Comparison of ENCODE assay signal across 8 mouse cellular contexts in genomic region chr2:25607761-25608622, GRCm38 (mm10). TPM values are rescaled to one million over a fixed set of nuclear protein-coding genes. Genes with fewer than 3 reads are reported as not detected.
DNase-seq lines count a peak whose midpoint lies in the region; ATAC-seq and TF ChIP-seq lines count a peak whose summit lies in the region.

Gene Rabl6, minus strand, starts transcription at chr2:25608521.

- TF ChIP-seq CTCF in MEL (IDR thresholded peaks at IDR 0.05 in 2 of 3, conservative IDR thresholded peaks at IDR 0.05 in 1 of 3; ENCODE audit: control insufficient read depth in 1 of 3, insufficient read depth in 1 of 3, low read depth in 2 of 3, low read length in 3 of 3, poor library complexity in 1 of 3, severe bottlenecking in 1 of 3) = no peak
- TF ChIP-seq CTCF in cerebellum, adult 2 months (IDR thresholded peaks at IDR 0.05; ENCODE audit: borderline replicate concordance, insufficient read depth, low read depth, low read length) = no peak

- no peak for TF ChIP-seq RAD21 in MEL (IDR thresholded peaks at IDR 0.05; ENCODE audit: low read depth, low read length)

- no peaks in the 10 kb centered on the region for H3K9me3 ChIP-seq in MEL (replicated peaks; ENCODE audit: insufficient read depth, low read length)
- no peaks in the 10 kb centered on the region for H3K9me3 ChIP-seq in lung, embryonic 16.5 days (ENCODE audit: control insufficient read depth, low read length)

- peaks cover 0 to 18% of the 10 kb centered on the region in 2 experiments; a peak in 3 of 4 replicates for H3K4me1 ChIP-seq in MEL (ENCODE audit: control insufficient read depth in 1 of 2, insufficient read depth in 2 of 2, low read length in 2 of 2)
- peaks cover 2% of the 10 kb centered on the region for H3K4me1 ChIP-seq in cerebellum, adult 2 months (ENCODE audit: control insufficient read depth, insufficient read depth, low read length)
- peaks cover 12% of the 10 kb centered on the region for H3K4me1 ChIP-seq in lung, embryonic 16.5 days (replicated peaks; ENCODE audit: control insufficient read depth, insufficient read depth, low read length)

- peak within 1 kb of the TSS; percentile 76 to 99 for H3K4me3 ChIP-seq in MEL (ENCODE audit: control insufficient read depth in 1 of 2, insufficient read depth in 1 of 2, low read depth in 2 of 2, low read length in 2 of 2)
- peak within 1 kb of the TSS; percentile 95 for H3K4me3 ChIP-seq in cerebellum, adult 2 months (replicated peaks; ENCODE audit: insufficient read depth, low read depth, low read length)
- peak within 1 kb of the TSS; percentile 98 for H3K4me3 ChIP-seq in lung, embryonic 16.5 days (ENCODE audit: low read length)

- H3K36me3 ChIP-seq in MEL (ENCODE audit: control insufficient read depth in 1 of 2, insufficient read depth in 2 of 2, low read length in 2 of 2) = peaks cover 0 to 16% of the 10 kb centered on the region in 2 experiments; a peak in 2 of 4 replicates
- no peaks in the 10 kb centered on the region for H3K36me3 ChIP-seq in lung, embryonic 16.5 days (ENCODE audit: control insufficient read depth, insufficient read depth, low read length)

- WGBS in cerebellum, adult 2 months = under 1% methylated on average over 74 of the region's 80 CpGs
- WGBS in lung, embryonic 16.5 days = under 1% methylated on average over 80 of the region's 80 CpGs

- H3K9ac ChIP-seq in MEL (ENCODE audit: control insufficient read depth, low read depth, low read length, poor library complexity, severe bottlenecking) = peak within 1 kb of the TSS; percentile 99
- H3K9ac ChIP-seq in lung, embryonic 16.5 days (ENCODE audit: low read length) = peak within 1 kb of the TSS; percentile 99

- H3K79me2 ChIP-seq in MEL (ENCODE audit: control insufficient read depth, insufficient read depth, low read length, poor library complexity) = peaks cover 28% of the 10 kb centered on the region

- H3K27me3 ChIP-seq in MEL (ENCODE audit: control insufficient read depth in 1 of 2, insufficient read depth in 2 of 2, low read length in 2 of 2) = no peaks in the 10 kb centered on the region
- no peaks in the 10 kb centered on the region for H3K27me3 ChIP-seq in cerebellum, adult 2 months (ENCODE audit: control insufficient read depth, insufficient read depth, low read length)
- H3K27me3 ChIP-seq in lung, embryonic 16.5 days (ENCODE audit: control insufficient read depth, insufficient read depth, low read depth, low read length) = no peaks in the 10 kb centered on the region

- DNase-seq in MEL (ENCODE audit: low read depth, low spot score) = peak; percentile 94
- DNase-seq in cerebellum, adult 2 months = peak; percentile 92 to 94
- DNase-seq in forelimb bud, embryonic 11.5 days (ENCODE audit: low read depth, low spot score) = peak; percentile 91
- peak; percentile 71 for DNase-seq in layer of hippocampus, adult 9-10 months (ENCODE audit: low spot score)
- DNase-seq in ovary, postnatal 10 days (ENCODE audit: low spot score) = peak; percentile 76
- peak; percentile 78 to 84 for DNase-seq in thymus, postnatal 10 days (ENCODE audit: low spot score in 2 of 2)

- TF ChIP-seq POLR2A in MEL (IDR thresholded peaks at IDR 0.05; ENCODE audit: control insufficient read depth in 1 of 2, insufficient read depth in 1 of 2, low read depth in 1 of 2, low read length in 2 of 2, poor library complexity in 1 of 2) = peak; percentile 84 to 95
- peak; percentile 74; the same call in 1 of the 2 replicates for TF ChIP-seq POLR2A in cerebellum, adult 2 months (IDR thresholded peaks at IDR 0.05; ENCODE audit: borderline replicate concordance, insufficient read depth, low read length)

- H3K27ac ChIP-seq in MEL (ENCODE audit: control insufficient read depth, low read depth, low read length) = peak within 1 kb of the TSS; percentile 63
- peak within 1 kb of the TSS; percentile 97 for H3K27ac ChIP-seq in cerebellum, adult 2 months (ENCODE audit: insufficient read depth, low read length)
- H3K27ac ChIP-seq in lung, embryonic 16.5 days (ENCODE audit: low read length) = peak within 1 kb of the TSS; percentile 93

- ATAC-seq in hematopoietic stem cell, adult 5-6 weeks (replicated peaks in 1 of 2; ENCODE audit: insufficient read depth in 1 of 2, low FRiP score in 2 of 2, low TSS enrichment in 1 of 2, low read depth in 1 of 2, poor library complexity in 2 of 2, severe bottlenecking in 2 of 2) = peak; percentile 82 to 88
- ATAC-seq in lung, embryonic 16.5 days (ENCODE audit: low read depth) = peak; percentile 94

- peak within 1 kb of the TSS; percentile 59 for H3K4me2 ChIP-seq in lung, embryonic 16.5 days (ENCODE audit: low read depth, low read length)

- peak in 1 of 2 experiments; percentile 25; a peak in 1 of 4 replicates for TF ChIP-seq EP300 in MEL (IDR thresholded peaks at IDR 0.05; ENCODE audit: low read depth in 1 of 2, low read length in 2 of 2)

TF ChIP-seq in MEL, 35 proteins besides CTCF, POLR2A, EP300 and RAD21:
- TF ChIP-seq ZNF384 (IDR thresholded peaks at IDR 0.05; ENCODE audit: low read depth, low read length) = no peak
- no peak for TF ChIP-seq UBTF (IDR thresholded peaks at IDR 0.05; ENCODE audit: borderline replicate concordance, insufficient read depth, low read depth, low read length)
- TF ChIP-seq MAFK (IDR thresholded peaks at IDR 0.05; ENCODE audit: borderline replicate concordance, low read depth, low read length) = no peak
- peak; percentile 90 for TF ChIP-seq ZMIZ1 (IDR thresholded peaks at IDR 0.05; ENCODE audit: low read depth, low read length)
- TF ChIP-seq GABPA (IDR thresholded peaks at IDR 0.05; ENCODE audit: low read depth, low read length) = peak; percentile 27; the same call in 1 of the 2 replicates
- TF ChIP-seq SMC3 (IDR thresholded peaks at IDR 0.05; ENCODE audit: low read depth, low read length) = no peak
- peak; percentile 61 for TF ChIP-seq SIN3A (IDR thresholded peaks at IDR 0.05; ENCODE audit: low read length)
- TF ChIP-seq TCF12 (IDR thresholded peaks at IDR 0.05; ENCODE audit: low read depth, low read length) = peak; percentile 84
- TF ChIP-seq MEF2A (IDR thresholded peaks at IDR 0.05; ENCODE audit: extremely low read depth, insufficient replicate concordance, low read depth, low read length, poor library complexity, severe bottlenecking) = no peak
- TF ChIP-seq USF1 (IDR thresholded peaks at IDR 0.05; ENCODE audit: low read depth, low read length) = no peak
- no peak for TF ChIP-seq CHD2 (IDR thresholded peaks at IDR 0.05; ENCODE audit: low read length)
- TF ChIP-seq MYB (IDR thresholded peaks at IDR 0.05; ENCODE audit: low read depth, low read length) = no peak
- TF ChIP-seq NELFE (IDR thresholded peaks at IDR 0.05; ENCODE audit: low read depth, low read length) = peak; percentile 93
- no peak for TF ChIP-seq TAL1 (IDR thresholded peaks at IDR 0.05; ENCODE audit: low read length)
- TF ChIP-seq MXI1 (IDR thresholded peaks at IDR 0.05; ENCODE audit: low read depth, low read length) = peak; percentile 75; the same call in 1 of the 2 replicates
- no peak for TF ChIP-seq RCOR1 (IDR thresholded peaks at IDR 0.05; ENCODE audit: low read depth, low read length)
- TF ChIP-seq MYC (IDR thresholded peaks at IDR 0.05; ENCODE audit: low read depth, low read length) = 0 out of 2 replicates have a peak, but pooled peaks have one; percentile 64
- peak; percentile 52; the same call in 1 of the 2 replicates for TF ChIP-seq MAZ (IDR thresholded peaks at IDR 0.05; ENCODE audit: low read depth, low read length)
- TF ChIP-seq JUND (IDR thresholded peaks at IDR 0.05; ENCODE audit: low read depth, low read length) = no peak
- peak; percentile 75; the same call in 1 of the 2 replicates for TF ChIP-seq KAT2A (conservative IDR thresholded peaks at IDR 0.05; ENCODE audit: low read depth, low read length)
- peak; percentile 51; the same call in 1 of the 2 replicates for TF ChIP-seq ELF1 (IDR thresholded peaks at IDR 0.05; ENCODE audit: low read depth, low read length)
- peak; percentile 96 for TF ChIP-seq MAX (IDR thresholded peaks at IDR 0.05; ENCODE audit: low read length)
- no peak for TF ChIP-seq ZKSCAN1 (IDR thresholded peaks at IDR 0.05; ENCODE audit: low read depth, low read length)
- TF ChIP-seq CHD1 (IDR thresholded peaks at IDR 0.05; ENCODE audit: low read depth, low read length) = no peak
- TF ChIP-seq HCFC1 (IDR thresholded peaks at IDR 0.05; ENCODE audit: low read depth, low read length) = peak; percentile 91
- no peak for TF ChIP-seq USF2 (IDR thresholded peaks at IDR 0.05; ENCODE audit: borderline replicate concordance in 1 of 2, insufficient read depth in 1 of 2, low read depth in 1 of 2, low read length in 2 of 2)
- no peak for TF ChIP-seq GATA1 (IDR thresholded peaks at IDR 0.05; ENCODE audit: low read depth, low read length)
- no peak for TF ChIP-seq BHLHE40 (IDR thresholded peaks at IDR 0.05; ENCODE audit: borderline replicate concordance, low read depth, low read length)
- peak; percentile 95 for TF ChIP-seq NRF1 (IDR thresholded peaks at IDR 0.05; ENCODE audit: insufficient read depth, low read depth, low read length, poor library complexity, severe bottlenecking)
- TF ChIP-seq POLR2AphosphoS2 (IDR thresholded peaks at IDR 0.05; ENCODE audit: low read length) = peak; percentile 69; the same call in 1 of the 2 replicates
- no peak; the same call in 1 of the 2 replicates for TF ChIP-seq ETS1 (IDR thresholded peaks at IDR 0.05; ENCODE audit: low read depth, low read length)
- TF ChIP-seq POLR2AphosphoS5 (IDR thresholded peaks at IDR 0.05; ENCODE audit: borderline replicate concordance, low read depth, low read length) = no peak
- TF ChIP-seq TBP (IDR thresholded peaks at IDR 0.05; ENCODE audit: low read depth, low read length) = peak; percentile 83
- TF ChIP-seq ZC3H11A (IDR thresholded peaks at IDR 0.05; ENCODE audit: low read depth, low read length) = no peak
- peak; percentile 85; the same call in 1 of the 2 replicates for TF ChIP-seq E2F4 (IDR thresholded peaks at IDR 0.05; ENCODE audit: borderline replicate concordance, low read depth, low read length)
TF ChIP-seq in MEL: peak in this region for 16.

RNA-seq across cellular contexts. Expression of gene Rabl6, which starts in this region (rescaled TPM):
- 66.1 and 76.9 TPM in 2 replicates for total RNA-seq in MEL (2012; rRNA removed)
- polyA plus RNA-seq in MEL (2012; ENCODE audit: insufficient read depth in 1 of 2, insufficient read length in 2 of 2, low read depth in 1 of 2, low replicate concordance in 2 of 2, missing spikeins in 1 of 2) = 100 to 1,000 TPM in 1 of 2 experiments, 10 to 100 TPM in 1; 84.7 to 104 TPM
- 161 and 172 TPM in 2 replicates for polyA plus RNA-seq in cerebellum, adult 2 months (2012; rRNA removed)
- total RNA-seq in hematopoietic stem cell, adult 5-6 weeks (2017) = 56.5 and 67.0 TPM in 2 replicates
- polyA plus RNA-seq in lung, embryonic 16.5 days (2015; fragmentation: Nextera tagmentation; extraction: Ambion mirVana) = 60.7 and 61.8 TPM in 2 replicates

Comparison
In these comparisons a context has a peak if more than half of its experiments do, and no peak if none do; other contexts are left out.
1. Peak in every context shown above with its lines: DNase-seq, ATAC-seq, H3K4me3 ChIP-seq and H3K27ac ChIP-seq.